Mouse (Mus musculus) lung, postnatal 25 days (tissue): Measurements from ENCODE around the gene 4930524B15Rik.
"Not testable (repeated sequence)": the region's sequence is repeated elsewhere in the genome, so short reads cannot be mapped to it uniquely, and the experiment has no call there.

Experiments used
- DNase-seq: peaks from one replicate; pipeline ENCODE4 v3.0.0; 2022; ENCODE audit warnings: low spot score

The 4930524B15Rik gene

GRCm38 (mm10) chr11:31965256-31966134 lies at the start of gene 4930524B15Rik:
Gene 4930524B15Rik (plus strand): TSS chr11:31965592.
- no peak for DNase-seq

- no peak for DNase-seq
These were observed 47.6 kb upstream of the 4930524B15Rik start for GRCm38 (mm10) chr11:31917769-31918168.

DNA sequence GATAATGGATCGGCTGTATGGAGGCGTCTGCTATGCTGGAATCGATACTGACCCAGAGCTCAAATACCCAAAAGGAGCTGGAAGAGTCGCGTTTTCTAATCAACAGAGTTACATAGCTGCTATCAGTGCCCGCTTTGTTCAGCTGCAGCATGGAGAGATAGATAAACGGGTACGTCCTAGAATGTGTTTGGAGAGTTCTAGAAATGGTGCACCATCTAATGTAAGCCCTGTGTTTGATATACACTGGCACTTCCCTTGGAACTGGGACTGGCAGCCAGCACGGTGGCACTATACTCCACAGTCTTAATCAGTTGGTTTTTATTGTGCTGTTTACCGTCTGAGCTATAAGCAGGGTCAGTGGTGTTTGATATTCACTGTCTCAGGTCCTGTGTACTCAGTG lies 35.3 kb upstream of the 4930524B15Rik start:
- no peak for DNase-seq

- DNase-seq: no peak
These were observed 29.7 kb upstream of the 4930524B15Rik start for GRCm38 (mm10) chr11:31935652-31936051.

DNA sequence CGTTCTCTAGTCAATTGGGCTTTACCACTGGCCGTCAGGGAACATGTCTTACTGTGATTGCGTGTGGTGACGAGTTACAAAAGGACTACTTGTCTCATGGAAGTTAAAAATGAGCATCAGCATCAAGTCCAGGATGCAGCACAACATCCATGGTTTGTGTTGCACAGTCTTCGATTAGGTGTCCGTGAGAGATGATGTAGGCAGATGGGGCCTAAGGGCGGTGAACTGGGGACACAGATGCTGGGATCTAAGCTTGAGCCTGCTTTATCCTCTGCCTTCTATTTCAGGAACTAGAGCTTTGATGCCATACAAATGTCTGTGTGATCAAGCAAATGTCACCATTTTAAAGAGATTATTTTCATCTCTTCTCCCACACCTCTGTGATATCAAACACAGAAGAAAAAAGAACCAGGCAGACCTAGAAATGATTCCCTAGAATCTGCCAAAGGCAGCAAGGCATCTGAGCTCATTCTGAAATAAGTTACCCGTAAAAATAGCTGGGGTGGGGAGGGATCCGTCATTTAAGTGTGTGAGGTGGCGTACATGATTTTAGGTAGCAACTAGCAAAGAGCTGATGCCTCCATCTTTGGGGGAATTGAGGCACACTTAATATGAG lies 28.4 kb upstream of the 4930524B15Rik start:
- DNase-seq: no peak

- DNase-seq: no peak
These were observed 24.3 kb upstream of the 4930524B15Rik start for GRCm38 (mm10) chr11:31940898-31941639.

DNA sequence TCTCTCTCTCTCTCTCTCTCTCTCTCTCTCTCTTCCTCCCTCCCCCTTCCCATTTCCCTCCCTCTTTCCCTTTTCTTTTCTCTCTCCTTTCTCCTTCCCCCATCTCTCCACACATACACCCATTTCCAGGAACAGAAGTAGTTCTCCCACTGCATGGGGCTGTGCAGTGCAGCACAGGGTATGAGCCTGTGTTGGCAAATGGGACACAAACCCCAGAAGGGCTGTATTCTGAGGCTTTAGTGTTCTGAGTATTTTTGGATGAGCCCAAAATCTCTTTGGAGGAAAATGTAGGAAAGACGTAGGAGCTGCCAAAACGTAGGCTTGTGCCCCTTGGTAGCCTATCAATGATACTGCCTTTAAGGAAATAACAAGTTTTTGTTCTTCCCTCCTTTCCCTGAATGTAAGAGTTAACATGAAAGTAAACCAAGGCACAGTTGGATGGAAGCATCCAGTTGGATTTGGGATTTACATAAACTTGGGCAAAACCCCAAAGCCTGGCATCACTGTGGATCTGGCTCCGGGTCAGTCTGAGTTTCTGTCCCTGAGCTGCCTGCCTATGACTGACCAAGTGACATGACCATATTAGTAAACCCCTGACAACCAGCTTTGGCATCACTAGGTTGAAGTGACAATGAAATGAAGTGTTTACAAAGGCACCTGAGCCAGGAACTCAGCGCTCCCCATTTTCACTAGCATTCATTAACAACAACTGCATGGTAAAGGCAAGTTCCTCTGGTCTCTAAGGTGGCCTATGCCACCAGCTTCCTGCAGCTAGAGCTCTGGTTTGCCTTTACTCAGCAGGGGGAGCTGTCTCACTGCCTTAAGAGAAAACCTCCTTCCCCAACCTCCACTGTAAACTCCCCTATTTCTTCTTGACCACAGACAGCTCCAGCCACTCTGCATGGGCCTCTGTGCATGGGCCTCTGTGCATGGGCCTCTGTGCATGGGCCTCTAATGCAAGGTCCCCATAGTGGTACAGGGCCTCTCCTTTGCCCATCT lies 23.5 kb upstream of the 4930524B15Rik start:
- DNase-seq: no peak

DNA sequence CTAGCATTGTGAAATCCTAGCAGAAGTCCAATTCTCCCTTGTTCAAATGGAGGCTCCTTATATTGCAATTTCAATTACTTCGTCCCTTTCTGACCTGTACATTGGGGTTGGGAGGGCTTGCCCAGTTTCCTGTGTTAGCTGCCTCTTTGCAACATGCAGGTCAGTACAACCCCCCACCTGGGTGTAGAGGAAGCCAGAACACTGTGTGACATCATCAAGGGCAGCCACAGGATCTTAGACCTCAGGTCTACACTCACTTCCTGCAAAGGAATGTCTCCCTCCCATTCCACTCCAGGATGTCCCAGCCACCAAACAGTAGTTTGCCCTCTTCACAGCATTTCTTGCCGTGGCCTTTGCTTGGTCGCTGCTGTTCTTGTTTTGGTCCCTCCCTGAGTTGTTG lies 19.9 kb upstream of the 4930524B15Rik start:
- DNase-seq: no peak

- no peak for DNase-seq
These were observed 16.7 kb upstream of the 4930524B15Rik start for GRCm38 (mm10) chr11:31948462-31949330.

DNA sequence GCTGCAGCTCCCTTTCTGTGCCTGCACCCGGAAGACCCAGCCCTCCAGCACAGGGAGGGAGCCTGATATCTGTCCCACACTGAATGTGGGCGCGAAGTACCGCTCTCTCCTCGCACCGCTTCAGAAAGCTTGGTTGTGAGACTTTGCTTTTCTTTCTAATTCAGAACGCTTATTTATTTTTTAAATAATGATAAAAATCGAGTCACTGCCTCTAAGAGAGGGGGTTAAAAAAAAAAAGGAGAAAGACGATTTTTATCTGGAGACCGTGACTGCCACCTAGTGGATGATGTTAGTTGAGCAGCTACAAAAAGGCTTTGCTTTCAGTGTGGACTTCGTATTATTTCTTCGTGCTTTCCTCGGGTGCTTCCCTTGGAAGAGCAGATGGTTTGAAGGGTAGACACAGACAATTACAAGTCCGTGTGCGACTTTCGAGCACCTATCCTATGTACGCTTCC lies 16.0 kb upstream of the 4930524B15Rik start:
- peak; percentile 66 for DNase-seq

DNA sequence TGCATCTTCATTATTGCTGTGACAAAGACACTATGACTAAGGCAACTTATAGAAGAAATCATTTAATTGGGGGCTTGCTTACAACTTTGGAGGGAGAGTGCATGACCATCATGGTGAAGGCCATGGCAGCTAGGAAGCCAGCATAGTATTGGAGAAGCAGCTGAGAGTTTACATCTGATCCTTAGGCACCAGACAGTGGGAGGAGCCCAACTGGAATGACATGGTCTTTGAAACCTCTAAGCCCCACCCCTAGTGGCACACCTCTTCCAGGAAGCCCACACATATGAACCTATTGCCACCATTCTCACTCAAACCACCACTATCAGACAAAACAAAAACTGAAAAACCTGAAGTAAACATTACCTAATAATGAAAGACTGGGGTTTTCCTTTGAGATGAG lies 5.3 kb upstream of the 4930524B15Rik start:
- DNase-seq: no peak

DNA sequence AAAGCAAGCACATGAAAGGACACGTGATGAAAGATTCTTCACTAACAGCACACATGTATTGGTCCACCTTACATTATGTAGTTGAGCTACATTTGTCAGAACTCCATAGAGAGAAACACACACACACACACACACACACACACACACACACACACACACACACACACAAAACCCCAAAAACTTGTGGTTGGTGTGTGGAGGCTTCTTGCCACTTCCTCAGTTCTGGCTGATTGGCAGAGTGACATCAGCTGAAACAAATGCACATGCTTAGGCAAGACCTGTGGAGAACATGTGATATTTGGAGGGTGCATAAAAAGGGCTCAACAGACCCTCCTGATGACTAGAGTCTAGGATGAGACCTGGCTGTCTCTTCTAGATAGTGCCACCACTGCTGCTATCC lies 1.4 kb upstream of the 4930524B15Rik start:
- DNase-seq: no peak

DNA sequence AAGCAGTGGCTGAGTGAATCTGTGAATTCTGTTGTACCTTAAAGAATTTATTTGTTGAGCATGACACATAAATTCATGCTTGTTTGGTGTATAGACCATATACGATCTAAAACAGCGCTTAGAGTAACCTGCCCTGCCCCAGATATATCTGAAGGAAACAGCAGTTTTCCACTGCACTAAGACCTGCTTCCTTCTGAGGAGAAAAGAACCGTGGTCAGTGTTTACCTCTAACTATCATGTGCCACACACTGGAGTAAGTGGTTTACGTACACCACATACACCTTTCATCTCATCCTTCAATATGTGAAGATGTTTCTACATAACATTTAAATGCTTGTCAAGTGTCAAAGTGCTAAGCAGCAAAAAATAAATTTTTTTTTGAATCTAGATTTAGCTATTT lies 8.7 kb downstream of the 4930524B15Rik start:
- DNase-seq: no peak

DNA sequence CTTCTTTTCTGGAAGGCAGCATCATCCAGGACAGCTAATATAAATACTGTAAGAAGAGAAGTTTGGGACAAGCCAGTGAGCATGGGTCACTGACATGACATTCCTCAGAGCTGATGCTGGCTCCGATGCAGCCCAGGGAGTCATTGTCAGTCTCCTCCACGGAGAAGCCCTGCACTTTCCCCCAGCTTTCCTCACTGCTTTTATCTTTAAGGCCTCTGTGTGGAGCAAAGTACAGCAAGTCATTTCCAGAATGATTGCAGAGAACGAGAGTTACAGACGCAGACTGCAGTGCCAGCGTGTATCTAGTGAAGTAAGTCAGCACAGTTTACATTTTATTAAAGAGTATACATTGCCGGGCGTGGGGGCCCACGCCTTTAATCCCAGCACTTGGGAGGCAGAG lies 9.4 kb downstream of the 4930524B15Rik start:
- no peak for DNase-seq

- DNase-seq: no peak
These were observed 10.3 kb downstream of the 4930524B15Rik start for GRCm38 (mm10) chr11:31975678-31976077.

DNA sequence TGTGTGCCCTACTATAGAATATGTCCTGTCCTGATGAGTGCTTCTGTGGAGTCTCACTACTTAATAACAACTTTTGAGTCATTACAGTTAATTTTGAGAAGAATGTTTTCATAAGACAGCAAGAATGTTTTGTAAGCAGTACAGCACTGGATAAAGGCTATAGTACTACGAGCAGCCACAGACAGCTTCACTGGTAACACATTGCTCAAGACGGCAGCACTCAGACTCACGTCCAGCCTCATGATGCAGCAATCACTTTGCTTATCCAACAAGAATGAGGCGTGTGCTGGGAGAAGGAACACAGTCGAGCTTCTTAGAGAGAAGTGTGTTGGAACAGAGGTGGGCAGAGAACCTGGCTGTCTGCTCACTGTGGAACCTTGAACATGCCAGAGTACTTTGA lies 10.7 kb downstream of the 4930524B15Rik start:
- no peak for DNase-seq

DNA sequence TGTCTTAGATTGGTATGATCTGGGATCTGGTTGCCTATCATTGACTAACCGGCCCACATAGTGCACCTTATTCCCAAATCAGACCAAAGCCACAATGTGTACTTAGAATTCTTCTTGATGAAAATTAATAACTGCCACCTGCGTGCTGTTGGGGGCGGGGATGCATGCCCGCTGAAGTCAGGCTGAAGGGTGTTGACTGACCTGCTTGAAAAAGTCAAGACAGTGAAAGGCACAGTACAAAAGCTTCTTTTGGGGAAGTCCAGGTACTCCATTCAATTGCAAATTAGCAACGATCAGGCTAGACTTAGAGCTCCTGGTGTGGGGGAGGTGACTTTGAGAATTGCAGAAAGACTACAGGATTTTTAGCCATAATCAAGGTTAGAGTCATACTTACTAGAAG lies 14.7 kb downstream of the 4930524B15Rik start:
- not testable (repeated sequence) for DNase-seq

DNA sequence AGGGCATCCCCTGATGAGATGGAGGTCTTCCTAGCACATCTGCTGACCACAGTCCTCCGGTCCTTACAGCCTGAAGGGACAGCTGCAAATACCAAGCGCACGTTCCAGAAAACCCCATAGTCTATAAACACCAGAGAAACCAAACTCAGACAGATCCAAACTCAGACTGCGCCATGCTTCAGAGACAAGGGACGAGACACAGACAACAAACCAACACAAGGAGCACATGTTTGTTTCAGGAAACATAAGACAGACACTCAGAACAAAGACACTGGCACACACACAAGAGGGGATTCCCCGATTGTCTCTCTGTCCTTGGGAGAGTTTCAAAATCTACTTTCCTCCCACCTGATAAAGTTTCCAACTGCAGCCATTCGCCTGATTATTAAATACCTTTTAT lies 16.4 kb downstream of the 4930524B15Rik start:
- DNase-seq: no peak

GRCm38 (mm10) chr11:31982247-31982943 lies 17.0 kb downstream of the 4930524B15Rik start:
- not testable (repeated sequence) for DNase-seq

GRCm38 (mm10) chr11:31983249-31983648 lies 17.9 kb downstream of the 4930524B15Rik start:
- DNase-seq: no peak
